Mouse (Mus musculus) embryonic fibroblast, embryonic 13.5 days (primary cell): Measurements from ENCODE around the gene Zfp408.
A peak's percentile ranks its signal among the peaks of the same experiment; 100 is the strongest.

Experiments
- CTCF ChIP-seq: IDR thresholded peaks from 2 replicates; pipeline ENCODE4 v1.5.1; 2011; ENCODE audit warnings: mild to moderate bottlenecking, control low read depth, low read length, moderate library complexity, borderline replicate concordance; ENCODE audit not compliant: insufficient read depth
- POLR2A ChIP-seq: IDR thresholded peaks from 2 replicates; pipeline ENCODE4 v1.6.1; 2011; ENCODE audit warnings: low read depth, mild to moderate bottlenecking, control low read depth, low read length, moderate library complexity

DNA sequence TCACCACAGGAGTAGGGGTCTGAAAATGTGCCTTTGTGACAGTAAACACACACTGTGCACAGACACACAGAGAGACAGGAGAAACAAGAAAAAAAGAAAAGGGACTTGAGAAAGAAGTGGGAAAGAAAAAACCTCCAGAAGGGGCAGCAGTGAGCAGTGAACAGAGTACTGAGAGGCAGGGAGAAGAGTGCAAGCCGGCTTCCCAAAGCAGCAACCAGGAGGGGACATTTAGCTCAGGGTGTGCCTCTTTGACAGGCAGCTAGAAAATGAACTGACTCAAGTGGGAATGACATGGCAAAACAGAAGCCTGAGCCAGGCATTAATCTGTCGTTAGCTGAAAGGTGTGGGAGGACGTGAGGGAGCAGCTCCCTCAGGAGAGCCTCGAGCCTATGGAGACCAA, 33.3 kb upstream of the Zfp408 start:
- TF ChIP-seq CTCF (0 out of 2 replicates have a peak, but pooled peaks have one; percentile 11), POLR2A (no peak)
